Mouse (Mus musculus) liver, embryonic 14.5 days (tissue): ENCODE measurements around the gene Dram1.

Source experiments
- CTCF ChIP-seq: IDR thresholded peaks from 2 replicates; pipeline ENCODE4 v1.5.1; 2016; ENCODE audit warnings: antibody characterized with exemption, low read depth, control low read depth
- EP300 ChIP-seq: IDR thresholded peaks from 2 replicates; pipeline ENCODE4 v1.6.1; 2016; ENCODE audit warnings: antibody characterized with exemption, low read depth

- TF ChIP-seq CTCF (no peak), EP300 (peak; percentile 7; the same call in 1 of the 2 replicates)
Observed at GRCm38 (mm10) chr10:88351411-88352103, 27.3 kb downstream of the Dram1 start.
